Mouse (Mus musculus) ovary, postnatal 10 days (tissue): ENCODE results near the gene Prr19.
"Not testable (repeated sequence)": the region's sequence is repeated elsewhere in the genome, so short reads cannot be mapped to it uniquely, and the experiment has no call there.

Experiments
- DNase-seq: peaks from one replicate; pipeline ENCODE4 v3.0.0; 2022; ENCODE audit warnings: low spot score

Prr19 gene

DNA sequence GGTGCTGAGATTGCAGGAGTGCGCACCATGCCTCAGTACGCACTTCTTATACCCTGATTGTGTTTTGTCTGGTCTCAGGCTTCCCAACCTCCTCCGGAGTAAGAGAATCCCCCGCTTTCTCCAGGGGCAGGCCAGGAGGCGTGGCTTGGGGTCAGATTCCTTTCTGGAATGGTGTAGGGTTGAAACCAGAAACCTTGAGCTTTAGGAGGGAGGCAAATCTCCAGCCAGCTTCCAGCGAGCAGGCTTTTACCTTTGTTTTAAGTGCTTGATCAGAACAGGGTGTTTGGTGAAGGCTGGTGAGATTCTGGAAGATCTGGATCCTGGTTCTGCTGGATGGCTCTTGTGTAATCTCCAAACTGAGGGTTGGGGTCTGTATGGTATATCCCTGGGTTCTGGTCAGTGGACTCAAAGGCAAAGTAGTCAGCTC is 20.9 kb downstream of the Prr19 start:
- DNase-seq, result no peak

DNA sequence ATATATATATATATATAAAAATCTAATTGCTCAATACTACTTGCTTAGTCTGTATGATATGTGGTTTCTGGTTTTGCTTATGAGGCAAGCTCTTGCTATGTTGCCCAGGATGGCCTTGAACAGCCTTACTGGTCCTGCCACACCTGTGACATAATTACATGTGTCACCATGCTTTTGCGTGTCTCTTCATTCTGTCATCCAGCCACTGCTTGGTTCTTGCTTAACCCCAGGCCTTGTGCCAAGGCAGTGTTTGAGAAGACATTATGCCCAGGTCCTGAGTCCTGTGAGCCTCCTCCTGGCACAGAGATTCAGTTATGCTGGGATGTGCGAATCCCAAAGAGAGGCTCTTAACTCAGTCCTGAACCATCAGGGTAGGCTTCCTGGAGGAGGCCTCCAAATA is 22.0 kb downstream of the Prr19 start:
- DNase-seq, result no peak

DNA sequence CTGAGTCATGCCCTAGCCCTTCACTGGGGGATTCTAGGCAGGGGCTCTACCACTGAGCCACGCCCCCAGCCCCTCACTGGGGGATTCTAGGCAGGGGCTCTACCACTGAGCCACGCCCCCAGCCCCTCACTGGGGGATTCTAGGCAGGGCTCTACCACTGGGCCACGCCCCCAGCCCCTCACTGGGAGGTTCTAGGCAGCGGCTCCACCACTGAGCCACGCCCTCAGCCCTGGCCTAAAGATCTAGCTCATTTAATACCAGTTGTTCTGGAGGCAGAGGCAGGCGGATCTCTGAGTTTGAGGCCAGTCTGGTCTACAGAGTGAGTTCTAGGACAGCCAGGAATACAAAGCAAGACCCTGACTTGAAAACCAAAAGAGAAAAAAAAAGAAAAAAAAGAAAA is 24.2 kb downstream of the Prr19 start:
- not testable (repeated sequence) for DNase-seq

DNA sequence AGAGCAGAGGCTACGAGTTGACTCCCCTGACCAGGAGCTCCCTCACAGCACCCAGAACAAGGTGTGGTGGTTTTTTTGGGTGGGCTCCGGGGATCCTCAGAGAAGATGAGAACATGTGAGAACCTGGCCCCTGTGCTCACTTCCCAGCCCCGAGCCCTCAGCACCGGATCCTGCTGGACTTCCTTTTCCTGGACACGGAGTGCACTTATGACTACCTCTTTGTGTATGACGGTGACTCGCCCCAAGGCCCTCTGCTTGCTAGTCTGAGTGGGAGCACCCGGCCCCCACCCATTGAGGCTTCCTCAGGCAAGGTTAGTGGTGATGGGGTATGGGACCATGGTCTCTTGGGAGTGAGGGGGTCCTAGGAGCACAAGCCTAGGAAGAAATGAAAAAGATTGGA is 25.0 kb downstream of the Prr19 start:
- DNase-seq, result no peak

DNA sequence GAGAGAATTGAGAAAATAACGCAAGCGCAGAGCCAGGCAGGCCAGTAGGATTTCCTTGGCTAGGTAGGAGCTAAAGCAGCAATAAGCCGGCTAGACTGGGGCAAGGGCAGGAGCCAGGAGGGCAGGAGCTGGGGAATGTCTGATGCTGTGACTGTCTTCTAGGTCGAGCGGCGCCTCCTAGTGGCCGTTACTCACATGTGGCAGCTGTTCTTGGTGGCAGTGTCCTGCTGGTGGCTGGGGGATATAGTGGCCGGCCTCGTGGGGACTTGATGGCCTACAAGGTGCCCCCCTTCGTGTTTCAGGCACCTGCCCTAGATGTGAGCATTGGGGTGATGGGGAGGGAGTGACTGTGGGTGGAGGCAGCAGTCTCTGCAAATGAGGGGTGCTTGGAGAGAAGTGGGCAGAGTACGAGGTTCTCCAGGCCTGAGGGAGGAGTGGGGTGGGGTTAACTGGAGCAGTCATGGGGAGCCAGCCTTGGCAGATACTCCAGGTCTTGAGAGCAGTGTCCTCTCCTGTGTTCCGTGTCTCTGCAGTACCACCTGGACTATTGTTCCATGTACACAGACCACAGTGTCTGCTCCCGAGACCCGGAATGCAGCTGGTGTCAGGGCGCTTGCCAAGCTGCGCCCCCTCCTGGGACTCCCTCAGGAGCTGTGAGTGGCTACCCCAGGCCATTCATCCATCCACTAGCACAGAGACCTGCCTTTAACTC is 32.5 kb downstream of the Prr19 start:
- DNase-seq, result no peak

DNA sequence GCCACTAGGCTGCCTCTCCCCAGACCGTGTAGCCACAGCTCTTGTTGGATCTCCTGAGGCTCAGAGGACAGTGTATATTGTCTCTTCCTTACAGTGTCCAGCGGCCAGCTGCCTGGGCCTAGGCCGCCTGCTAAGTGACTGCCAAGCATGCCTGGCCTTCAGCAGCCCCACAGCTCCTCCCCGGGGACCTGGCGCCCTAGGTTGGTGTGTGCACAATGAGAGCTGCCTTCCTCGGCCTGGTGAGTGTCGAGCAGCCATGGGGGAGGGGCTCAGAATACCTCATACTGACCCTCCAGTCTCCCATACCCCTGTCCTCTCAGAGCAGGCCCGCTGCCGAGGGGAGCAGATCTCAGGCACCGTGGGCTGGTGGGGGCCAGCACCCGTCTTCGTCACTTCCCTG is 33.3 kb downstream of the Prr19 start:
- no peak for DNase-seq

DNA sequence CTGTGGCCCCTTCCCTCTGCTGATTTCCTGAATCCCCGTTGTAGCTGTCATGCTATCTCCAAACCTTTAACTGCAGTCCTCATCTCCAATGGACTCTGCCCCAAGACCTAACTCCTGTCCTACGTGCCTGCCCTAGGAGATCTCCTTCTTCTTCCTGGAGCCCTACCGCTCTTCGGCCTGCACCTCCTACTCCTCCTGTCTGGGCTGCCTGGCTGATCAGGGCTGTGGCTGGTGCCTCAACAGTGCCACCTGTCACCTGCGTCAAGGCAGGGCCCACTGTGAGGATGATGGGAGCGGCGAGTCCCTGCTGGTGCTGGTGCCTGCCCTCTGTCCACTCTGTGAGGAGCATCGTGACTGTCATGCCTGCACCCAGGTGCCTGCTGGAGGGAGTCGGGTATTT is 38.1 kb downstream of the Prr19 start:
- no peak for DNase-seq

DNA sequence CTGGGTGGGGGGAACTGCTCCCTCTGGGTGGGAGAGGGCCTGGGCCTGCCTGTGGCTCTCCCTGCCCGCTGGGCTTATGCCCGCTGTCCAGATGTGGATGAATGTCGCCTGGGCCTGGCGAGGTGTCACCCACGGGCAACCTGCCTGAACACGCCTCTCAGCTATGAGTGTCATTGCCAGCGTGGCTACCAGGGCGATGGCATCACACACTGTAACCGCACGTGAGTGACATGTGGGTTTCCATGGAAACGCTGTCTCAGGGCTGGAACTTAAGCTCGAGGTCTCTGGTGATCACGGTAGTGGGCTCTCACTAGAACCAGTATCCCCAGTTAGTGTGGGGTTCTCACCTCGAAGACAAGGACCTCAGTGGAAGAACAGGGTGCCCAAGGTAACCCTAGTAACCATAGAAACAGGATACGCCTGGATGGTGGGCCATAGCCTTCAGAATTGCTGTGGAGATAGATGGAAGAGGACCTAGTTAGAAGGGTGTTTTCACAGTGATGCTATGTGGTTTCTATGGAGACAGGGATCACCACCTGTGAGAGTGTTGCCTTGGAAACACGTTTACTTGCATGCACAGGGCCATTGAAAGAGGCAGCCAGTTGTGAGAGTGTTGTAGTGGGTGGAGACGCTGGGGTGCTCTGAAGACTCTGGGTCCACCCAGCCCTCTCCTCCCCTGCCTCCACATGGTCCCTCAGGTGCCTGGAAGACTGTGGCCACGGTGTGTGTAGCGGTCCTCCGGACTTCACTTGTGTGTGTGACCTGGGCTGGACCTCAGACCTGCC is 40.0 kb downstream of the Prr19 start:
- no peak for DNase-seq

DNA sequence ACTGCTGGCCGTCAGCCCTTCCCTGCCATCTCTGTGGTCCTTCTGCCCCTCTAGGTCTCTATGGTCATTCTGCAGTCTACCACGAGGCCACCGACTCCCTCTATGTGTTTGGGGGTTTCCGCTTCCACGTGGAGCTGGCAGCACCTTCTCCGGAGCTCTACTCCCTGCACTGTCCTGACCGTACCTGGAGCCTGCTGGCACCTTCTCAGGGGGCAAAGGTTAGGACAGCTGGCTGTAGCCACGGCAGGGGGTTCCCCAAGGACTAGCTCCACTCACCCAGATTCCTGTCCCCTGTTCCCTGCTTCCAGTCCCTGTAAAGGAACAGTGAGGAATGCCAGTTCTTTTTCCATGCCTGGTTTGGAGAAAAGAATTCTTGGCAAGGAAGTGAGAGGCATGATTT is 47.6 kb downstream of the Prr19 start:
- DNase-seq, result no peak
